Mouse (Mus musculus): ENCODE data around the gene Abca17.

Abca17 gene

DNA sequence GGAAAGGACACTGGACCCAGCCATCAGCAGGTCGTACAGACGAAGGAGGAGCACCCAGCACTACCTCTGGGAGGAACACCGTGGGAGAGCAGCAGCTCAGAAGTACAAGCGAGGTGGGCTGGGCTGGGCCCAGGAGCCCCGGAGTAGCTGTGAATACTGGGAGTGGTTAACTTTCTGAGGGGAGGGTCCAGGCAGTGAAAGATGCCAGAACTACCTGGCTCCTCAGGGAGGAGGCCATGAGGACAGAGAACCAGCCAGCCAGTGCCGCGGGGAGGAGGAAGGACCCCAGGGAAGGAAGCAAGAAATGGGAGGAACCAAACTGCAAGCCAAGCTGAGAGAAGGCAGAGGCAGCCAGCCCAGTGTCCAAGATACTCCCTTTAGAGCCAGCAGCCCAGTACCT lies 122.9 kb downstream of the Abca17 start:
- no peak for DNase-seq

GRCm38 (mm10) chr17:24226721-24227120 lies 124.1 kb downstream of the Abca17 start:
- DNase-seq = no peak

DNA sequence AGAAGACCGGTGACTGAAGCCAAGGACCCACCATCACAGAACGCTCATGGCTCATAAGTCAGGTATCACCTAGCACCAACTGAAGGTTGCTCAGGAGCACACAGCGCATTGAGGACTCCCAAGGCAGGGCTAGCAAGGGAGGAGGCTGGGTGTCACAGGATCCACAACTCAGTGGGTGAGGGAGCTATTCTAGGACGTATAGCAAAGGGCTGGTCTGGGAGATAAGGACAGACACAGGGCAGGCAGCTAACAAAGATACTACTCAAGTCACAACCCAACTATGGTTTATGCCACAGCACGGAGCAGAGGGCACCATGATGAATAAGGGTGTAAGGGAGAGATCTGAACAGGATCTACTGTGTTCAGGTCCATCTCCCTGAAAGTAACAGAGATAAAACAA lies 125.0 kb downstream of the Abca17 start:
- DNase-seq = no peak

DNA sequence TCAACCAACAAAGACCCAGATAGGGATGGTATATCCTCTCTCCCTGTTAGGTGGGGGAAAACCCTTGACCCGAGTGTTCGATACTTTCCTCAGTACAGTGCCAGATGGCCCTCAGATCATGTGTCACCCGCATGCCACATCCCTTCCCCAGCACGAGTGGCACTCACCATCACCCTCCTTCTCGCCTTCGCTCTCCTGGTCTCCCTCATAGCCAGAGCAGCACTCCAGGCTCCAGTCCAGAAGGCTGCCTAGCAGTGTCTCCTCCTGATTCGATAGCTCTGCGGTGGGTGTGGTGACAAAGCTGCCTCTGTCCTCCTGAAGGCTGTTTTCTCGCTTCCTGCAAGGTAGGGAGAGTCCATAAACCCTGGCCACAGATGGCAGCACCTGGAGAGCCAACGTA lies 126.1 kb downstream of the Abca17 start:
- DNase-seq = no peak

DNA sequence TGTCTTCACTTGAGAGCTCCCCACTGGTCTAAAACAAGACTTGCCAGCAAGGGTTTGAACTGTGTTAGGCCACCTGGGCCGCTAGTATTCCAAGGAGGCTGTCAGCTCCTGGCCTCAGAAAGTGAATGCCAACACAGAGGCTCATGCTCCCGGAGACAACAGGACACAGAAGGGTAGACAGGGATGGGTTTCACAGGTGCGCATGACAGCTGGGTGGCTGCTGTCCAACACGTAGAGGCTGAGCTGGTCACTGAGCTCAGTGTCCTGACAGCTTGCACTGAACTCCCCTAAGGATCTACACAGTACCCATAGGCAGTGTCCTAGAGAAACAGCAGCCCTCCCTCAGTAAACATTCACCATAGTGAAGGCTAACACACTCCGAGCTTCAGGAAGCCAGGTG lies 127.4 kb downstream of the Abca17 start:
- no peak for DNase-seq

DNA sequence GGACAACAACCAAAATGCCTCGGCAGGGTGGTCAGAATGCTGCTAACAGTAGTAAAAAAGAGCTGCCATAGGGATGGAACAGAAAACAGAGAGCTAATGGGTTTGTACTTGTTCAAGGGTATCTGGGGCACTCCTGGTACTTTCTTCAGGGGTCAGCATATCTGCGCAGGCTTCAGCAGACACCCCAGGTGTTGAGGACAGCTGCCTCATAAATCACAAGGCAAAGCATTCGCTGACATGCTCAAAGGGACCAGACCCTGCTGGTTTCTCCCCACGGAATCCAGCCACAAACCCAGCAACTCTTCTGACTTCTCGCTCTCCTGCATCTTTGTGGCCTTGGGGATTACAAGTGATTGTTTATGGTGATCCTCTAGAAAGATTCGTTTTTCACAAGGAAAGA lies 128.2 kb downstream of the Abca17 start:
- no peak for DNase-seq

GRCm38 (mm10) chr17:24220435-24221411 lies 130.1 kb downstream of the Abca17 start, which contains the start of gene Tedc2:
TSS of gene Tedc2 (minus strand) at chr17:24220851.
- DNase-seq = peak; percentile 95

GRCm38 (mm10) chr17:24216836-24217235 lies 134.0 kb downstream of the Abca17 start:
- DNase-seq = no peak

All from cerebellum, adult 11-12 months (tissue).